Mouse (Mus musculus): ENCODE measurements at regions not wholly inside any gene's neighbourhood (a gene's known extent, or its start where the extent isn't known, plus 50 kb on each side); places are given as distances from the start of the nearest gene placed in this dataset.

DNA sequence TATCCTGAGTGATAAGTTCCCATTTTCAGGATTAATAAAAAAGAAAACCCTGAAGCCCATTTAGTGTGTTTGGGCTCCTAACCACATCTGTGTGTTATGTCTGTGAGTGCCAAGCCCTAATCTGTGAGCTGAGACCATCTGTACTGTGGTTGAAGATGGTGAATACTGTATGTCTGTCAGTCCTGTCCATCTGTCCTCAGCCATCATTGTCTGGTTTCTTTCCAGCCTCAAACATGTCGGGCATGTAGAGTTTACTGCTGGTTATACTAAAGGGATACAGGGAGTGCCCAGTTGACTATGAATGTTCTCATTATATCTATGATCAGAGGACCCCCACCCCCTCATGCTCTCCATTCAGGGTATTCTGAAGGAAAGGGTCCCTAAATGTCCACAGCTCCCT, 60.4 kb upstream of the Slc44a1 start:
- TF ChIP-seq POLR2A (IDR thresholded peaks at IDR 0.05; ENCODE audit: borderline replicate concordance, extremely low read depth, low read depth, low read length) (no peak), CTCF (IDR thresholded peaks at IDR 0.05; ENCODE audit: insufficient read depth, low read length) (no peak)
